Mouse (Mus musculus): ENCODE data around the gene 1700020L24Rik.
A peak's percentile ranks its signal among the peaks of the same experiment; 100 is the strongest.

- TF ChIP-seq EP300 (IDR thresholded peaks at IDR 0.05) (no peak), CTCF (IDR thresholded peaks at IDR 0.05) (peak; percentile 36)
Measured at GRCm38 (mm10) chr11:83418566-83418965, 18.9 kb upstream of the 1700020L24Rik start.

Data from lung, postnatal 0 days (tissue).